Mouse (Mus musculus): ENCODE measurements around the gene Katnbl1.

- TF ChIP-seq CTCF (IDR thresholded peaks at IDR 0.05; ENCODE audit: low read depth) (no peak), EP300 (IDR thresholded peaks at IDR 0.05; ENCODE audit: low read depth) (no peak)
These were observed 12.5 kb downstream of the Katnbl1 start for GRCm38 (mm10) chr2:112391346-112392000.

All from liver, embryonic 14.5 days (tissue).